Mouse (Mus musculus) splenic B cell, adult 2 months (primary cell): Measurements from ENCODE around the gene Trnt1.

Experiments used
- DNase-seq: peaks from one replicate; pipeline ENCODE4 v3.0.0-alpha.2; 2011; ENCODE audit warnings: low read depth, low spot score
- H3K27me3 ChIP-seq: 2 replicates; pipeline ENCODE4 v1.6.1; 2012; ENCODE audit warnings: mild to moderate bottlenecking, low read length, moderate library complexity, mixed read lengths; ENCODE audit not compliant: control insufficient read depth, poor library complexity, insufficient read depth, severe bottlenecking
- H3K36me3 ChIP-seq: 2 replicates; pipeline ENCODE4 v1.6.1; 2012; ENCODE audit warnings: mild to moderate bottlenecking, low read length, moderate library complexity, mixed read lengths; ENCODE audit not compliant: control insufficient read depth, poor library complexity, insufficient read depth, severe bottlenecking

The Trnt1 gene

GRCm38 (mm10) chr6:106758299-106758698, 10.6 kb upstream of the Trnt1 start:
- DNase-seq, result peak; percentile 40
- Histone ChIP-seq H3K36me3 (no peaks in the 10 kb centered on the region), H3K27me3 (no peaks in the 10 kb centered on the region)

GRCm38 (mm10) chr6:106760473-106761218, 8.3 kb upstream of the Trnt1 start:
- DNase-seq, result peak; percentile 83
- no peaks in the 10 kb centered on the region for H3K27me3 ChIP-seq
- no peaks in the 10 kb centered on the region for H3K36me3 ChIP-seq

- DNase-seq, result peak; percentile 24
- H3K27me3 ChIP-seq, result no peaks in the 10 kb centered on the region
These were observed 7.4 kb upstream of the Trnt1 start for GRCm38 (mm10) chr6:106761486-106761885.

GRCm38 (mm10) chr6:106765892-106766291, 3.0 kb upstream of the Trnt1 start:
- DNase-seq, result no peak
- Histone ChIP-seq H3K27me3 (no peaks in the 10 kb centered on the region), H3K36me3 (no peaks in the 10 kb centered on the region)

More at GRCm38 (mm10) chr6:106761486-106761885, 7.4 kb upstream of the Trnt1 start:
- no peaks in the 10 kb centered on the region for H3K36me3 ChIP-seq

GRCm38 (mm10) chr6:106766774-106767173, 2.1 kb upstream of the Trnt1 start:
- H3K36me3 ChIP-seq, result no peaks in the 10 kb centered on the region
- no peaks in the 10 kb centered on the region for H3K27me3 ChIP-seq
- DNase-seq, result no peak

- Histone ChIP-seq H3K36me3 (peaks cover 5% of the 10 kb centered on the region; the same call in 1 of the 2 replicates), H3K27me3 (no peaks in the 10 kb centered on the region)
- DNase-seq, result peak; percentile 18
These were observed 458 bp downstream of the Trnt1 start for GRCm38 (mm10) chr6:106769290-106769866.

- Histone ChIP-seq H3K36me3 (peaks cover 5% of the 10 kb centered on the region; the same call in 1 of the 2 replicates), H3K27me3 (no peaks in the 10 kb centered on the region)
- DNase-seq, result no peak
These were observed 1.1 kb downstream of the Trnt1 start for GRCm38 (mm10) chr6:106770046-106770445.

GRCm38 (mm10) chr6:106787138-106787537, 18.2 kb downstream of the Trnt1 start:
- H3K36me3 ChIP-seq, result peaks cover 19% of the 10 kb centered on the region; the same call in 1 of the 2 replicates
- H3K27me3 ChIP-seq, result no peaks in the 10 kb centered on the region
- DNase-seq, result no peak

GRCm38 (mm10) chr6:106791429-106791828, 22.5 kb downstream of the Trnt1 start:
- H3K27me3 ChIP-seq, result no peaks in the 10 kb centered on the region
- peaks cover 15% of the 10 kb centered on the region for H3K36me3 ChIP-seq
- peak; percentile 30 for DNase-seq

- peak; percentile 41 for DNase-seq
- Histone ChIP-seq H3K36me3 (peaks cover 13% of the 10 kb centered on the region), H3K27me3 (no peaks in the 10 kb centered on the region)
These were observed 23.6 kb downstream of the Trnt1 start for GRCm38 (mm10) chr6:106792486-106792885.

- DNase-seq, result peak; percentile 41
- no peaks in the 10 kb centered on the region for H3K27me3 ChIP-seq
These were observed 24.2 kb downstream of the Trnt1 start for GRCm38 (mm10) chr6:106793088-106793487.

GRCm38 (mm10) chr6:106793621-106794020, 24.7 kb downstream of the Trnt1 start:
- Histone ChIP-seq H3K36me3 (peaks cover 13% of the 10 kb centered on the region), H3K27me3 (no peaks in the 10 kb centered on the region)
- DNase-seq, result peak; percentile 12

More at GRCm38 (mm10) chr6:106793088-106793487, 24.2 kb downstream of the Trnt1 start:
- peaks cover 13% of the 10 kb centered on the region for H3K36me3 ChIP-seq

GRCm38 (mm10) chr6:106794094-106794814, 25.3 kb downstream of the Trnt1 start:
- H3K36me3 ChIP-seq, result peaks cover 13% of the 10 kb centered on the region
- DNase-seq, result peak; percentile 35
- no peaks in the 10 kb centered on the region for H3K27me3 ChIP-seq

- DNase-seq, result peak; percentile 94
- H3K36me3 ChIP-seq, result peaks cover 2% of the 10 kb centered on the region; the same call in 1 of the 2 replicates
- H3K27me3 ChIP-seq, result no peaks in the 10 kb centered on the region
These were observed 30.7 kb downstream of the Trnt1 start, which contains the start of gene Crbn for GRCm38 (mm10) chr6:106799333-106800226. Crbn (minus strand) TSS chr6:106800077.
